Mouse (Mus musculus): ENCODE data around the gene Mlf2. TPM values are rescaled to one million over a fixed set of nuclear protein-coding genes. Genes with fewer than 3 reads are reported as not detected.

Mlf2 gene
- total RNA-seq, 2 experiments from 2014 or later, result 70.6 to 73.6 TPM

Other genes with a start within 250 kb of the Mlf2 start
- gene Emg1, start 219.2 kb upstream of the Mlf2 start, total RNA-seq (2015), result 144 and 179 TPM in 2 replicates
- 170 and 206 TPM in 2 replicates for gene Emg1, start 219.2 kb upstream of the Mlf2 start, total RNA-seq (2017)
- gene Phb2, start 219.1 kb upstream of the Mlf2 start, total RNA-seq (2015), result 99.5 and 115 TPM in 2 replicates
- 152 and 160 TPM in 2 replicates for gene Phb2, start 219.1 kb upstream of the Mlf2 start, total RNA-seq (2017)
- 308 and 336 TPM in 2 replicates for gene Ptpn6, start 192.7 kb upstream of the Mlf2 start, total RNA-seq (2015)
- 1,009 and 1,024 TPM in 2 replicates for gene Ptpn6, start 192.7 kb upstream of the Mlf2 start, total RNA-seq (2017)
- gene Grcc10, start 190.0 kb upstream of the Mlf2 start, total RNA-seq (2015), result 177 and 203 TPM in 2 replicates
- gene Grcc10, start 190.0 kb upstream of the Mlf2 start, total RNA-seq (2017), result 121 and 136 TPM in 2 replicates
- not detected in 2 replicates for gene Gm45234, start 175.4 kb upstream of the Mlf2 start, total RNA-seq (2015)
- not detected in 2 replicates for gene Gm45234, start 175.4 kb upstream of the Mlf2 start, total RNA-seq (2017)
- gene Atn1, start 174.9 kb upstream of the Mlf2 start, total RNA-seq (2015), result 25.7 and 29.8 TPM in 2 replicates
- 3.0 and 10.9 TPM in 2 replicates for gene Atn1, start 174.9 kb upstream of the Mlf2 start, total RNA-seq (2017)
- gene Eno2, start 161.7 kb upstream of the Mlf2 start, total RNA-seq (2015), result not detected in 2 replicates
- not detected in 2 replicates for gene Eno2, start 161.7 kb upstream of the Mlf2 start, total RNA-seq (2017)
- not detected in 2 replicates for gene Lrrc23, start 151.7 kb upstream of the Mlf2 start, total RNA-seq (2015)
- gene Lrrc23, start 151.7 kb upstream of the Mlf2 start, total RNA-seq (2017), result 0.26 and 3.9 TPM in 2 replicates
- gene Spsb2, start 122.7 kb upstream of the Mlf2 start, total RNA-seq (2015), result 5.1 and 8.0 TPM in 2 replicates
- 10.3 and 14.0 TPM in 2 replicates for gene Spsb2, start 122.7 kb upstream of the Mlf2 start, total RNA-seq (2017)
- gene Tpi1, start 117.1 kb upstream of the Mlf2 start, total RNA-seq (2015), result 134 and 144 TPM in 2 replicates
- 93.8 and 113 TPM in 2 replicates for gene Tpi1, start 117.1 kb upstream of the Mlf2 start, total RNA-seq (2017)
- 31.8 and 32.7 TPM in 2 replicates for gene Usp5, start 101.9 kb upstream of the Mlf2 start, total RNA-seq (2015)
- gene Usp5, start 101.9 kb upstream of the Mlf2 start, total RNA-seq (2017), result 56.3 and 58.5 TPM in 2 replicates
- 160 and 180 TPM in 2 replicates for gene Cdca3, start 101.8 kb upstream of the Mlf2 start, total RNA-seq (2015)
- 168 and 185 TPM in 2 replicates for gene Cdca3, start 101.8 kb upstream of the Mlf2 start, total RNA-seq (2017)
- not detected in 2 replicates for gene Gnb3, start 91.1 kb upstream of the Mlf2 start, total RNA-seq (2015)
- not detected in 2 replicates for gene Gnb3, start 91.1 kb upstream of the Mlf2 start, total RNA-seq (2017)
- 0.09 and 0.14 TPM in 2 replicates for gene P3h3, start 73.6 kb upstream of the Mlf2 start, total RNA-seq (2015)
- gene P3h3, start 73.6 kb upstream of the Mlf2 start, total RNA-seq (2017), result 0.61 TPM in 1 of 2 replicates, not detected in the other
- not detected in 2 replicates for gene Gpr162, start 67.4 kb upstream of the Mlf2 start, total RNA-seq (2015)
- gene Gpr162, start 67.4 kb upstream of the Mlf2 start, total RNA-seq (2017), result 0.33 TPM in 1 of 2 replicates, not detected in the other
- 0.09 and 0.71 TPM in 2 replicates for gene Cd4, start 43.2 kb upstream of the Mlf2 start, total RNA-seq (2015)
- gene Cd4, start 43.2 kb upstream of the Mlf2 start, total RNA-seq (2017), result 0.20 and 0.37 TPM in 2 replicates
- 1.2 TPM in 2 replicates for gene Lag3, start 19.7 kb upstream of the Mlf2 start, total RNA-seq (2015)
- 0.44 and 1.4 TPM in 2 replicates for gene Lag3, start 19.7 kb upstream of the Mlf2 start, total RNA-seq (2017)
- gene Ptms, start 11.3 kb upstream of the Mlf2 start, total RNA-seq (2015), result 129 and 159 TPM in 2 replicates
- gene Ptms, start 11.3 kb upstream of the Mlf2 start, total RNA-seq (2017), result 195 and 207 TPM in 2 replicates
- gene Cops7a, start 34.2 kb downstream of the Mlf2 start, total RNA-seq (2015), result 35.4 and 37.2 TPM in 2 replicates
- 19.4 and 25.7 TPM in 2 replicates for gene Cops7a, start 34.2 kb downstream of the Mlf2 start, total RNA-seq (2017)
- gene Pianp, start 65.3 kb downstream of the Mlf2 start, total RNA-seq (2015), result not detected in 2 replicates
- not detected in 2 replicates for gene Pianp, start 65.3 kb downstream of the Mlf2 start, total RNA-seq (2017)
- 67.0 and 70.0 TPM in 2 replicates for gene Zfp384, start 77.8 kb downstream of the Mlf2 start, total RNA-seq (2015)
- gene Zfp384, start 77.8 kb downstream of the Mlf2 start, total RNA-seq (2017), result 34.1 and 36.0 TPM in 2 replicates
- 33.0 and 35.7 TPM in 2 replicates for gene Ing4, start 108.4 kb downstream of the Mlf2 start, total RNA-seq (2015)
- 63.3 and 63.9 TPM in 2 replicates for gene Ing4, start 108.4 kb downstream of the Mlf2 start, total RNA-seq (2017)
- 9.0 and 14.2 TPM in 2 replicates for gene Acrbp, start 118.3 kb downstream of the Mlf2 start, total RNA-seq (2015)
- gene Acrbp, start 118.3 kb downstream of the Mlf2 start, total RNA-seq (2017), result 3.4 and 8.8 TPM in 2 replicates
- 25.1 and 25.5 TPM in 2 replicates for gene Lpar5, start 136.5 kb downstream of the Mlf2 start, total RNA-seq (2015)
- gene Lpar5, start 136.5 kb downstream of the Mlf2 start, total RNA-seq (2017), result 27.6 and 30.0 TPM in 2 replicates
- gene Chd4, start 164.6 kb downstream of the Mlf2 start, total RNA-seq (2015), result 64.9 and 75.9 TPM in 2 replicates
- 282 and 336 TPM in 2 replicates for gene Chd4, start 164.6 kb downstream of the Mlf2 start, total RNA-seq (2017)
- gene Nop2, start 200.5 kb downstream of the Mlf2 start, total RNA-seq (2015), result 8.5 and 12.1 TPM in 2 replicates
- 22.6 and 24.6 TPM in 2 replicates for gene Nop2, start 200.5 kb downstream of the Mlf2 start, total RNA-seq (2017)
- gene Iffo1, start 213.9 kb downstream of the Mlf2 start, total RNA-seq (2015), result 18.6 and 20.1 TPM in 2 replicates
- gene Iffo1, start 213.9 kb downstream of the Mlf2 start, total RNA-seq (2017), result 14.3 and 21.7 TPM in 2 replicates
- gene Gapdh, start 235.1 kb downstream of the Mlf2 start, total RNA-seq (2015), result 2,892 and 2,923 TPM in 2 replicates
- 1,028 and 1,070 TPM in 2 replicates for gene Gapdh, start 235.1 kb downstream of the Mlf2 start, total RNA-seq (2017)

Data from megakaryocyte, adult 5-6 weeks (primary cell).